Mouse (Mus musculus): Measurements from ENCODE around the gene Gm42742.

Gene Gm42742

DNA sequence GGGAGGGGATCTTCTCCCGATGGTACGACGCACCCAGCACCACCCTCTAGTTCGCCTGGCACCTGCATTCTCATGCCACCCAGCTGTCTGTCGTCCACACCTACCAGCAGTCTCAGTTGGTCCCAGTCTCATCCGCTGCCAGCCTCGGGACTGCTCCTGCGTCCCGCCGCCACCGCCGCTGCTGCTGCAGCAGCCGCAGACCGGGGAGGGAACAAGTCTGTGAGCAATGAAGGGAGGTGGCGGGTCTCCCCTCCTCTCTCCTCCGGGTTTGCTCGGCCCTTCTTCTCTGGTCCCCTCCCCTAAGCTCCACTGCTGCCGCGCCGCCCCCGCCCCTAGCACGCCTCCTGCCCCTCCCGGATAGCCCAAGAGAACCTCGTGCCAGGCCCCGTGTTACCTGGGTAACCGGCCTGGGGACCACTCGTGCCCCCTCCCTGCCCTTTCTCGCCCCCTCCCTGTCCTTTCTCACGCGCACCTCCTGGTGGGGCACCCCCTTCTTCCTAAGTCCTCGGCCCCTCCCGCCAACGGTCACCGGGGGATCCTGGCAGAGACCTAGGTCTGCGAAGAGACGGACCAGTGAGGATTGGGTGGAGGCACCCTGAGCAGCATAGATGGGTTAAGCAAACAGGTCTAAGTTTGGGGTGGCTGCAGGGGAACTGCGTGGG, at the start of gene Gm42742, which contains the start of gene Prrt2:
Gene Gm42742, minus strand, starts transcription at position 197 of the 662 bp plus-strand sequence.
Gene Prrt2, minus strand, starts transcription at position 311 of the 662 bp plus-strand sequence.
- DNase-seq (ENCODE audit: low read depth): no peak

DNA sequence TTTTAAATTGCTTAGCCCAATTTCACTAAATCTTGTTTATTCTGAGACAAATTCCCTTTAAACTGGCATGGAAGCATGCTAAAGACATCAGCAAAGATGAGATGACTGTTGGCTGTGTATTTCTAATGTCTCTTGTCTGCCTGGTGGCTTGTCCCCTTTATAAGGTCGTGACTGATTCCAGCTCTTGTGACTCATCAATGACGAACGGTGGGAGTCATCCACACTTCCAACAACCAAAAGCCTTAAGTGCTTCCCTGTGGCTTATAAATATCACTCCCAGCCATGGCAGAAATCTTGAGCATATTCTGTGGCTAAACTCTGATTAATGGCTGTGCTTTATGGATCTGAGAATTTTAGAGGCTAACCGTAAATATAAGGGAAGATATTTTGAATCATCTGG, 45.4 kb upstream of the Gm42742 start:
- peak; percentile 30 for DNase-seq (ENCODE audit: low read depth)

DNA sequence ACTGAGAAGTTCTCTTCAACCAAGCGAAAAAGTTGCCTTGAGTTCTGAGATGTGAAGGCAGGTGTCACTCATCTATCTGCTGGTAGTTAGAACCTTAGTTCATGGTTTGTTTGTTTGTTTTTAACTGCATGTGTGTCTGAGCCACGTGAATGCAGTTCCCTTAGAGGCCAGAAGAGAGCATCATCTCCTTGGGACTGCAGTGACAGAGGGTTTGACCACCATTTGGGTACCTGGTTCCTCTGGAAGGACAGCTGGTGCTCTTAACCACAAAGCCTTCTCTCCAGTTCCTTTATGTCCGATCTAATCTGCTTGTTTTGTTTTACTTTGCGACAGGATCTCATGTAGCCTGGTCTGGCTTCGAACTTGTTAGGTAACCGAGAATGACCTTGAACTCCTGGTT, 44.6 kb upstream of the Gm42742 start:
- no peak for DNase-seq (ENCODE audit: low read depth)

DNA sequence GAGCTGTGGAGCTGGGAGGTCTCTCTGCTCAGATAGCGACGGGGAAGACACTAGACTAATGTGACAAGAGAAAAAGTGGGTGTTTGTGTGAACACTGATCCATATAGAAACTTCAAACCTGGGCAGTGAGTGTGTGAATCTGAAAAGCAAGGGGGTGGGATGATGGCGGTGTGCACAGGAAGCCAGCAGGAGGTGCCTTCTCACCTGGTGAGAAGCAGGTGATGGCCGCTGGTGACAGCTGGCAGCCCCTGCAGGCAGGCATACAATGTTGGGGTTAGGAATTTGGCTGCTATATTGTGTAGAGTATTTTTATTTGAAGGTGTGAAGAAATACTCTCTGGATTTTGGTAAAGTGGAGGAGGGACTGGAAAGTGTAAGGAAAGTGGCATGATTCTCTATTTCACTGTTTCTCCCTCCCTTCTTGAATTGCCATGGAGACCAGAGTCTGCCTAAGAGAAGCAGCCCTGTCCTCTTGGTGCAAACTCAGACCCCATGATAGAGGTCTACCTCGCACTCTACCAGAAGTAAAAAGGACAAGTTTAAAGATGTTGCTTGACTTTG, 34.2 kb upstream of the Gm42742 start:
- DNase-seq (ENCODE audit: low read depth): no peak

DNA sequence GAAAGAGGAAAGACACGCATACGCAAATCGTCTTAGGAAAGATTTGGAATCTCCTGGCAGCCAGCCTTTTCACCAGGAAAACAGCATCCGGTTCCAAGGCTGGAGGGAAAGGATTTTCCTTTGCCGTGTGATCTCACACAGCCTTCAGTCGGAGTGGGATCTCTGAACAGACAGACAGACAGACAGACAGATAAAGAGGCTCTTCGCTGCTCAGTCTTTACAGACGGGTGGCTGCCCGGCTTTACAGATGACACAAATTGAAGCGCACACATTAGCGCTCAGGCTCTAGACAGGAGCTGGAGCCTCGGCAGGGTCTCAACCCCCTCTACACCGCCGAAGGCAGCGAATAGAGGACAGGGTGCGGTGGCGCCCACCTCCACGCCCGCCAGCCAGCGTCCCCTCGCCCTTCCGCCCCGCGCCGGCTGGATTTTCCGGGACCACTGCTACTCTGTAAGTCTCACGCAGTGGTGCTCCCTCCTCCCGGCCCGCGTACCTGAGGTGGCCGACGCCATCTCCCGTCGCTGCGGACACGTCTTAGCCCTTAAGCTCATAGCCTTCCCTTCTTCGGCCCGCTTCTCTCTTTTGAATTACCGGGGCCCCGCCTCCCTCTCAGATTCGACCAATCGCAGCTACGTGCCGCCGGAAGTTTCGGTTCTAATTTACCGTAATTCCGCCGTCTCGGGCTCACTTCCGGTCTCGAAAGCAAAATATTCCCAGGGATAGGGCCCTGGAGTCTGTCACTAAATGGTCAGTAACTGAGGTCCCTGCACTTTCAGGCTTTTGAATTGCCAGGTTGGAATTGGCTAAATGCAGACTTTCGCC, 21.2 kb upstream of the Gm42742 start, which contains the start of gene Kif22:
Gene Kif22, minus strand, starts transcription at position 621 of the 822 bp plus-strand sequence.
- peak; percentile 91 for DNase-seq (ENCODE audit: low read depth)

DNA sequence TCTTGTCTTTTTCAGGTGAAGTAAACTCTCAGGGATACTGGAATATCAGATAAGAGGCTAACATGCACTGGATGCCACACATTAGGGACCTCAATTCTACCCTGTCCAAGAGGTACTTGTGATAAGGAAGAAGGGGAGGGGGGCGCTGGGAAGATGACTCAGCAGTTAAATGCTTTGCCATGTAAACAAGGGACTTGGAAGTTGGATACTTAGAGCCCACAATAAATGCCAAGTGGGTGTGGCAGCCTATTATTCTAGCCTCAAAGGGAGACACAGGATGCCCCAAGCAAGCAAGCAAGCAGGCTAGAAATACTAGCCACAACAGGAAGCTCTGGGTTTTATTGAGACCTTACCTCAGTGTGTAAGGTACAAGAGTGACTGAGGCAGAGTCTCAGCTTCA, 10.3 kb upstream of the Gm42742 start:
- peak; percentile 31 for DNase-seq (ENCODE audit: low read depth)

DNA sequence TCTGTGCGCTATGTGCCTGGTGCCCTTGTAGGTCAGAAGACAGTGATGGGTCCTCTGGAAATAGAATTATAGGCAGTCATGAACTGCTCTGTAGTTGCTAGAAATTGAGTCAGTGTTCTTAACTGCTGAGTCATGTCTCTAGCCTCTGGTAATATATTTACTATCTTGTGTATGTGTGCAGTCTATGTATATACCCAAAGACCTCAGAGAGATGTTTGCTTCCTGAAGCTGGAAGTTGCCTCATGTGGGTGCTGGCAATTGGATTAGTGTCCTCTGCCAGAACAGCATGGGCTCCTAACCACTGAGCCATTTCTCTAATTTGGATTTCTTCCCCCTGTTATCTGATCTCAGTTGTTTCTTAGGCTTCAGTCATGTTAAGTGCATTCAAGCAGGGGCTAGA, 9.3 kb upstream of the Gm42742 start:
- peak; percentile 57 for DNase-seq (ENCODE audit: low read depth)

DNA sequence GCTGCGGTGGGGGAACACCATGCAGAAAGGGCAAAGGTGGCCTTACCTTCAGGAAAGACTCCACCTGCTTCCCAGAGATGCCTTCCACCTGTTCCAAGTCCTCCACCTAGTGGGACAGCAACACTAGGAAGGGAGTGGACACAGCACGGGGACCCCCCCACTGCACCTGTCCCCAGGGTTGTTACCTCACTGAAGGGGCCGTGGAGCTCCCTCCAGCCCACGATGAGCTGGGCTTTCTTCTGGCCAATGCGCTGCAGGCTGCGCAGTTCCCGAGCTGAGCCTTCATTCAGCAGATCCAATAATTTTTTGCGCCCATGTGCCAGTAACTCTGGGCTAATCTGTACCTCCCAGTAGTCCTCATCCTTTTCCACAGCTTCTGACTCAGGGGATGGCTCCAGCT, 7.0 kb upstream of the Gm42742 start:
- DNase-seq (ENCODE audit: low read depth): no peak

DNA sequence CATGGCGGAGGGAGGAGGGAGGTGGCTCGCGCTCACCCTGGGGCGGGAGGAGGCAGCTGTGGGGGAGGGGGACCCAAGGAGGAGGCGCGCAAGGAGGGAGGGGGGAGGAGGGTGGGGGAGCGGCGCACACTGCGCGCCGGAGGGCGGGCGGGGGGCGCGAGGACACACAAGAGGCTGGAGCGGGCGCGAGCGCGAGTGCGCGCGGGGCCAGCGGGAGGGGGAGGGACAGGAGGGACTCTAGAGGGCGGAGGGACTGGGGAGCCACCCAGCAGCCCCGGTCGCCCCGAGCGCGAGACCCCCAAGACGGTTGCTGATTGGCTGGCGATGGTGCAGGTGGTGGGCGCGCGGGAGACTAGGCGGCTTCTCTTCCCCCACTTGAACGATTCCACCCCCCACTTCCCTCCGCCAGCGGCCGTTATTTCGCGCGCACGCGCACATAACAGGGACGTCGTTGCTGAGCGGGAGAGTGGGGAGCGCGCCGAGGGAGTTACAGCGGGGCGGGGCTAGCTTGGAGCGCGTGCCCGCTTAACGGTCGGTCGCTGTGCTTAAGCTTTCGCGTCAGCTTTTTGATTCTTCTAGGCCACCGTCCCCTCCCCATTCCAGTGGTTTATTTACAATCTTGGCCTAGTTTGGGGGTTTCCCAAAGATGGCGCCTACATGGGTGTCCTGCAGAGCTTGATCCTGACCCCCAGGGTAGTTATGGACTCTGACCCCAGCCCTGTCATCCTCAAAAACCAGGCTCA, 6.3 kb upstream of the Gm42742 start, which contains the start of gene Maz:
Gene Maz, minus strand, starts transcription at position 54 of the 743 bp plus-strand sequence.
- peak; percentile 99 for DNase-seq (ENCODE audit: low read depth)

DNA sequence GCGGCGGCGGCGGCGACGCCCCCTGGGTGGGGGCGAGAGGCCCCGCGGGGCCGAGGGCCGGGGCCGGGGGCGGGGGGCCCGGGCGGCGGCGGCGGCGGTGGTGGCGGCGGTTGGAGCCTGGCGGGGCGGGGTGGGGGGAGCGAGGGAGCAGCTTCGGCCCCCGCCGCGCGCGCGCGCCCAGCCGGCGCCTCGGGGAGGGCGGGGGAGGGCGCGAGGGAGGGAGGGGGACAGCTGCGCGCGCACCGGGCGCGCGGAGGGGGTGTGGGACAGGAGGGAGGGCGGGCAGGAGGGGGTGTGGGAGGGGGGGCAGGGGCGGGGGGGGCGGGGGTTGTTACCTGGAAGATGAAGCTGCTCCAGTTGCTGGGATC, 5.7 kb upstream of the Gm42742 start:
- DNase-seq (ENCODE audit: low read depth): no peak

DNA sequence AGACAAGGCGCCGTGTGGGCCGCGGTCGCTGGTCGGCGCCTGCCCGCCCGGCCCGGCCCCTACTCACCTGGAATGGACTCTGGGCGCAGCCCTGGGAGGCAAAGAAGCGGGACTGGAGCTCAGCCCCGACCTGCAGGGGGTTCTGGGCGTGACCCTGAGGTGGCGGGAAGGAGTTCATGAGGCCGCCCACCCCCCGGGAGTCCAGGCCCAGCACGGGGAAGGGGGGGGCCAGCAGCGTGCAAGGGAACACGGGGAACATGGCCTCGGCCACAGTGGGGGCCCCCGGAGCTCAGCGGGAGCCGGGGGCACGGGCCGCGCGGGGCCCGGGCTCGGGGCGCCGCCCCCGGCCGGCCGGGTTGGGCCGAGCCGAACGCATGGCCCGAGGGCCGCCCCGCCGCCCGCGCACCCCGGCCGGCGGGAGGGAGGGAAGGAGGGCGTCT, 5.3 kb upstream of the Gm42742 start:
- DNase-seq (ENCODE audit: low read depth): no peak

DNA sequence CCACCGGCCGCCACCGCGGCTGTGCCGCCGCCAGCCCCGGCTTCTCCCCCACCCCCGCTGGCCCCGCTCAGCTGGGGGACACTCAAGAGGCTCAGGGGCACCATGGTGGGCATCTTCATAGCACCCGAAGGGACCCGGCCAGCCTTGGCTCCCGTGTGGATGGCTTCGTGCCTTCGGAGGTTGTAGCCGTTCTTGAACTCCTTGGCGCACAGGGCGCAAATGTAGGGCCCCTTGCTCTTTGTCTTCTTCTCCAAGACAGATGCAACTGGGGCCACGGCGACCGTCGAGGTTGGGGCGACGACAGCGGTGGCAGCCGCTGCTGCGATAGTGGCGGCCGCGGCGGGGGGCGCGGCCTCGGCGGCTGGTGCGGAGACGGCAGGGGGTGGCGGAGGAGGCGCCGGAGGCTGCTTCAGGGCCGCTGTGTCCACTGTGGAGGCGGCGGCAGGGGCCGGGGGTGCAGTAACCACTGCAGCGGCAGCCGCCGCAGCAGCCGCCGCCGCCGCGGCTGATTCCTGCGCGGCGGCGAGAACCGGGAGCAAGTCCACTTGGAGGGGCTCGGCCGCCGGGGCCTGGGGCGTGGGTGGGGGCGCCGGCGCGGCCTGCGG, 4.8 kb upstream of the Gm42742 start:
- peak; percentile 62 for DNase-seq (ENCODE audit: low read depth)

DNA sequence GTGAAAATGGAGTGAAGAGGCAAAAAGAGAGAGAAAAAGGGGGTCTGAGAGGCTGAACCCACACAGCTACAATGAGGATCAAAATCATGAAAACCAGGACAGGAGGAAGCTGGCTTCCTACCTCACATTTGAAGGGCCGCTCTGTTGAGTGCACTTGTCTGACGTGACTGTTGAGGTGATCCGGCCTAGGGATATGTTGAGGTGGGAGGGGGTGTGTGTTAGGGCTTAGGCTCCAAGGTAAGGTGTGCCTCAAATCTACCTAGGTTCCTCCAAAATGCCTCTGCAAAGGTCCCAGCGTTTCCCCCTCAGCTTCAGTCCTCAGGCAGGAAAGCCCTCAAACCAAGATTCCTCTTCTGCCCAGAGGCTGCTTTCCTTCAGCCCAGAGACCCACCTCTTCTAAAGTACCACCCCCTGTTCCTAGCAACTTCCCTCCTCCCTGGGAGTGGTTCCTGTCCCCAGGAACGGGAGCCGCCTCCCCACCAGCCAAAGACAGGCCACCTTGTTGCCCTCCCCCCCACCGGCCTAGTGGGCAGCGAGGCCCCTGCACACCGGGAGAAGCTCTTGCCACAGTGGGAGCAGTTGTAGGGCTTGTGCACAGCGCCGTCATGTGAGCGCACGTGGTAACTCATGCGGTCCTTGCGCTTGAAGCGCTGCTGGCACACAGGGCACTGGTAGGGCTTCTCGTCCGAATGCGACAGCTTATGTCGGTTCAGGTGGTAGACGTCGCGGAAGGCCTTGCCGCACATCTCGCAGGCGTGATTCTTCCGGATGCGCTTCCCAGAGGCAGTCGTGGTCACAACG, 4.1 kb upstream of the Gm42742 start:
- peak; percentile 88 for DNase-seq (ENCODE audit: low read depth)

DNA sequence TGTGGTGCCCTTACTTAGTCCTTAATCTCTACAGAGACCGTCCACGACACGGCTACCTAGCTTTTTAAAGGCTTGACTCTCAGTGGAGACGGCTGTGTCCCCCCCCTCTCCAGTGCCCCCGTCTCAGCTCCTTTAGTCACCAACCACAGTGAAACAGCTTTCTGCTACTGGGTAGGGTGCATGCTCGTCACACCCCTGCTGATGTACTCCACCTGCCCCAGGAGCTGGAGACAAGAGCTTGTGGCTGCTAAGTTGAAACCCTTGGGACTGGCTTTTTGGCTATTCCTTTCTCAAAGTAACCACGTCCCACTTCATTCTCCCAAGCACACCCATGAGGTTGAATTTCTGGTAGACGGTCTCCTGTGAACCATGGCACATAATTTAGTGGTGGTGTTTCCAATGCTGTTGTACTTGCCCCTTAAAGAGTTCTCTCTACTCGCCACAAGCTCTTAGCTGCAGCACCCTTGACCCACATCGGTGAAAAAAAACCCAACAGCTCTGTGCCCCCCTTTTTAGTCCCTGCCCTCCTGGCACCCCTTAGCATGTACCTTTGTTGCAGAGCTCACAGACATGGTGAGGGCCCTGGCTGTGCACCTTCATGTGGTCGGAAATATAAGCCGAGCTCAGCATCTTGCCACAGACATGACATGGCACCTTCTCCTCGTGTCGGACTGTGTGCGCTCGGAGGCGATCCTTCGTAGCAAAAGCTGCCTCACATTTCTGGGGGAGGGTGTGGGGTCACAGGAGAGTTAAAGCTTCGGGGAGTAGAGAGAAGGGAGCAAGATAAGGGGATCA, 3.2 kb upstream of the Gm42742 start:
- DNase-seq (ENCODE audit: low read depth): no peak

DNA sequence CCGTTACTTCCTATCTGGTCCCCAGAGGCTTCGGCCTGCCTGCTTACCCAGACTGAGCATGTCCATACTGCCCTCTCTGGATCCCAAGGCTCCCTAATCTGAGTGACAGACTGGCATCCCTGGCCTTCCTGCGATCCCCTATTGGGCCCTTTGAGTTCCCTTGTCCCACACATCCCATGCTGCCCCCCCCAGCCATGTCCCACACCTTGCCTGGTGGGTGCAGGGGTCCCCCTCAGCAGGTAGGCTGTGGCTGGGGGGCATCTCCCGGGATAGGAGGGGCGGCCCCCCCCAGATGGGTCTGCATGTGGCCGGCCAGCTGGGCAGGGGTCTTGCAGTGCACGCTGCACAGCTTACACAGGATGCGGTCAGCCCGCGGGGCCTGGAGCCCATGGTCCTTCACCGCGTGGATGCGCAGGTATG, 2.4 kb upstream of the Gm42742 start:
- no peak for DNase-seq (ENCODE audit: low read depth)

DNA sequence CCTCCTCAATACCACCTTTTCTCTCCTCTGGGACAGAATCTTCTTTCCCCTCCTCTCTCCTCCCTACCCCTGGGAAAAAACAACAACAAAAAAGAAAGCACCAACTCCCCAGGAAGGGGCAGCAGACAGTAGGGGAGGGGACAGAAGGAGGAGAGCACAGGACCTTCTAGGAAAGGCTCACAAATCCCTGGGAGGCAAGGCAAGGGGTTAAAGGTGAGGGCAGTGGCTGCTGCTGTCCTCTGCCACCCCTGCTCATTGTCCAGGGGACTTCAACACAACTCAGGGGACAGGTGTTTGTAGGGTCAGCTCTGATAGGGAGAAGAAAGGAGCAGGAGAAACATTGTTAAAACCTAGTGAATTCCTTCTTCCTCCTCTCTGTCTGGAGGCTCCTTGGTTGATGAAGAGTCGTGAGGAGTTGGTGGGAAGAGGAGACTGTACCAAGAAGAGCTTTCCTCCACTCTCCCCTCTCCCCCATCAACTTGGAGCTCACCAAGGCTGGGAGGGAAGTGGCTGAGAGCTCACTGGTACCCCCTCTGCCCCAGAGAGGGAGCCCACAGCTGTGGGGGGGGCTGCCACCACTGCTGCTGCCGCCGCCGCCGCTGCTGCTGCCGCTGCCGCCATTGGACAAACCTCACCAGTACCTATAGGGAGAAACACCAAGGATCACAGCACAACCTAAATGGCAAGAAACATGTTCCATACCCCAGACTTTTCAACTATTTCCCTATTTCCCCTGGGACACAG, 1.8 kb upstream of the Gm42742 start:
- no peak for DNase-seq (ENCODE audit: low read depth)

DNA sequence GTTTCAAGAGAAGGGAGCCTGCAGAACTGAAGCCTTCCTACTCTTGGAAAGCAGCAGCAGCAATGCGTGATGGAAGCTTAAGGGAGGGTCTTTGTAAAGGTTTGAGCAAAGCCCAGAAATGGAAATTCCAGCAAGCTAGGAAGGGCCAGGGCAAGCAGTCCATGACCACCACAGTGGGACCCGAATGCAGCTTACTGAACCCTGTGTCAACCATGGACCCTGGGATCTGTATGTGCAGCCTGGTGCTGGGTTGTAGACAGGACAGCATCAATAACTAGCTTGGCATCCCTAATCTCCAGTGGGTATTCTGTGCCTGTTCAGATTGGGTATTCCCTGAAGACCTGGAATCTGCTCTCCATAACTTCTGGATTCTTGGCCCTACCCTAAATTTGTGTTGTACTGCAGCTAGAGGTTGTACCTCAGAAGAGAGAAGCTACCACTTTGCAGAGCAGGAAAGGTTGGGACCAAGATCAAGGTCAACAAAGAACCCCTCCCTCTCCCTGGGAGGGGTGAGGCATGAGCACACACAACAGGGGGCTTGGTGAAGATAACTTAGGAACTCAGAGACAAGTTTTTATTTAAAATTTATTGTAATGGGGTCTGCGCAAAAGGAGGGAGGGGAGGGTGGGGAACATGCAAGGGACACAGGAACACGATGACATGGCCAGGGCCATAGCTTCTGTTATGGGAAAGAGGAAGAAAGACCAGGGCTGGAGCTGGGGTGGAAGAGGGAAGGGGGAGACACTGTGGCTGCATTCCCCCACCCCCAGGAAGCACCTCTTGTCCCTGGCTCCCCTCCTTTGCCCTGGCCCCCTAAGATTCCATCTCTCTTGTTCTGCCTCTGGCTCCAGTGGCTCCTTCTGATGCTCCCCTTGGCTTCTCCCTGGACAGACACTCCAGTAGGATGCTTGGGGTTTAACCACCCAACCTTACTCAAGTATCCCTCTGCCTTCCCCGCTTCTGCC, 948 bp upstream of the Gm42742 start:
- DNase-seq (ENCODE audit: low read depth): no peak

DNA sequence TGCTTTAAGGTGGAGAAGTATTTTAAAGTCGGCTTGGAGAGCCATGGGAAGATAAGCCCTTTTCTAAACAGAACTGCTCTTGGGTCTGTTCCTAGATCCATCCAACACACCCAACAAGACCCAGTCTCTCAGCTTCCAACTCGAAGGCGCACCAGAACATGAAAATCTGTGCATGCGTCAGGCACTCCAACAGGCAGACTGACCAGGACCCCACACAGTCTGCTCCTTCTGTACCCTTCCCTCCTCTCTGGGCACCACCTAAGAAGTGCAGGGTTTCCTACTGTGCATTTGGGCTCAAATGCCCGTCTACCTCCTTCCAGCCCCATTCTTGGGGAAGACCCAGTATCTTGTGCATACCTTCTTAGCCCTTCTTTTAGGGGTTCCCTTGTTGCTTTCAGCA, 406 bp downstream of the Gm42742 start:
- no peak for DNase-seq (ENCODE audit: low read depth)
